Mouse (Mus musculus): ENCODE measurements around the gene Fam107b. TPM values are rescaled to one million over a fixed set of nuclear protein-coding genes. Genes with fewer than 3 reads are reported as not detected.
A peak's percentile ranks its signal among the peaks of the same experiment; 100 is the strongest.
"Not testable (repeated sequence)": the region's sequence is repeated elsewhere in the genome, so short reads cannot be mapped to it uniquely, and the experiment has no call there.

Gene Fam107b
- polyA plus RNA-seq, 1 experiment from 2014 or later: 26.5 TPM

DNA sequence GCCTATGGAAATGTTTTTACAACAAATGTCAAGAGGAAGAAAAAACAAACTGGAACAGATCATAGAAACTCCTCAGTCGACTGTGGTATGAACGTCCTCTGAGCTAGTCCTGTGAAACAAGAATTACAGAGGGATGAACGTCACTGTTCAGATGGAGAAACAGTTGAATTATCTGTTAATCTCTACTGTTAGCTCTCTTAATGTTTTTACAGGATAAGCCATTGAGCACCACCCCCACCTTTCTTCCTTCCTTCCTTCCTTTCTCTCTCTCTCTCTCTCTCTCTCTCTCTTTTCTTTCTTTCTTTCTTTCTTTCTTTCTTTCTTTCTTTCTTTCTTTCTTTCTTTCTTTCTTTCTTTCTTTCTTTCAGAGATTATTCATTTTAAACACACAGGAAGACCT, 135.0 kb downstream of the Fam107b start:
- H3K27me3 ChIP-seq (ENCODE audit: control insufficient read depth, insufficient read depth, low read length); H3K4me1 ChIP-seq (ENCODE audit: control insufficient read depth in 2 of 2, insufficient read depth in 2 of 2, low read length in 2 of 2); H3K9ac ChIP-seq (ENCODE audit: low read length); ATAC-seq (ENCODE audit: insufficient number of reproducible peaks, insufficient read depth, low FRiP score, low read depth); H3K4me3 ChIP-seq (ENCODE audit: control insufficient read depth in 1 of 2, insufficient read depth in 1 of 2, low read depth in 1 of 2, low read length in 2 of 2); H3K36me3 ChIP-seq (ENCODE audit: control insufficient read depth, insufficient read depth, low read length); H3K9me3 ChIP-seq (ENCODE audit: control insufficient read depth, low read length); H3K27ac ChIP-seq (replicated peaks in 1 of 2; ENCODE audit: control insufficient read depth in 1 of 2, insufficient read depth in 1 of 2, low read depth in 2 of 2, low read length in 2 of 2); H3K4me2 ChIP-seq (ENCODE audit: low read length): not testable (repeated sequence)
- 64% methylated on average over 3 of the region's 3 CpGs for WGBS

DNA sequence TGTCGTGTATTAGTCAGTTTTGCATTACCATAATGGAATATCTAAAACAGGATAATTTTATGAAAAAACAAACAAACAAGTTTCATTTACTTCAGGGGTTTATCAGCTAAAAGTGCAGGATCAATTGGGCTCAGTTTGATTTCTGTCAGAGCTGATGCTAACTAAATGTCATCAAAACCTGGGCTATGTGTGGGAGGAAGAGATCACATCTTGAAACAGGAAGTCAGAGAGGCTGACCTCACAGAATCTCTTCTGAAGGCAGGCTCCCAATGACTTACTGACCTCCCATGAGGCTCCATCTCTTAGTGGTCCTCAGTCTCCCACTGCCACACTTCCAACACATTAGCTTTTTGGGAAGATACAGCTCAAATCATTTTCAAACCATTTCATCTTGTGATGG, 136.9 kb downstream of the Fam107b start:
- H3K27ac ChIP-seq (replicated peaks in 1 of 2; ENCODE audit: control insufficient read depth in 1 of 2, insufficient read depth in 1 of 2, low read depth in 2 of 2, low read length in 2 of 2): no peak overlapping the region
- WGBS: 70% methylated on average over 1 of the region's 1 CpGs
- H3K4me2 ChIP-seq (ENCODE audit: low read length): no peak overlapping the region
- no peaks in the 10 kb centered on the region for H3K27me3 ChIP-seq (ENCODE audit: control insufficient read depth, insufficient read depth, low read length)
- H3K9ac ChIP-seq (ENCODE audit: low read length): no peak overlapping the region
- ATAC-seq (ENCODE audit: insufficient number of reproducible peaks, insufficient read depth, low FRiP score, low read depth): no peak
- no peaks in the 10 kb centered on the region; a peak in 1 of 4 replicates for H3K4me1 ChIP-seq (ENCODE audit: control insufficient read depth in 2 of 2, insufficient read depth in 2 of 2, low read length in 2 of 2)
- H3K9me3 ChIP-seq (ENCODE audit: control insufficient read depth, low read length): no peaks in the 10 kb centered on the region
- no peak overlapping the region for H3K4me3 ChIP-seq (ENCODE audit: control insufficient read depth in 1 of 2, insufficient read depth in 1 of 2, low read depth in 1 of 2, low read length in 2 of 2)
- no peaks in the 10 kb centered on the region for H3K36me3 ChIP-seq (ENCODE audit: control insufficient read depth, insufficient read depth, low read length)

DNA sequence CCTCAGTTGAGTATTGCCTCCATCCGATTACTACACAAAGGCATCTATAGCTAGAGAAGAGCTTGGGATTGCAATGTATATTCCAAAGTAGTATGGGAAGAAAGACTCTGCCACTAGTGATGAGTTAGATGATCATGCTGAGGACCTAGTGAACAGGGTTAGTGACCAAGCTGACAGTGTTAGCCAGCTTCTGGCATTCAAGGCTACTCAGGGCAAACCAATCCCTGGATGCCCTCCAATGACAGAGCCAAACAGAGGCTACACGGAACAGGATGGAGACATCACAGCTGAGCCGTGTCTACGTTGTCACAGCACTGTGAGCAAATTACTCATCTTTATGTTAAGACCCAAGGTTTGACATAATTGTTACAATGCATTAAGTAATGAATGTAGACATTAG, 138.3 kb downstream of the Fam107b start:
- Histone ChIP-seq H3K4me3 (ENCODE audit: control insufficient read depth in 1 of 2, insufficient read depth in 1 of 2, low read depth in 1 of 2, low read length in 2 of 2) (no peak overlapping the region), H3K9ac (ENCODE audit: low read length) (no peak overlapping the region), H3K4me1 (ENCODE audit: control insufficient read depth in 2 of 2, insufficient read depth in 2 of 2, low read length in 2 of 2) (no peaks in the 10 kb centered on the region), H3K27me3 (ENCODE audit: control insufficient read depth, insufficient read depth, low read length) (no peaks in the 10 kb centered on the region), H3K27ac (replicated peaks in 1 of 2; ENCODE audit: control insufficient read depth in 1 of 2, insufficient read depth in 1 of 2, low read depth in 2 of 2, low read length in 2 of 2) (no peak overlapping the region), H3K36me3 (ENCODE audit: control insufficient read depth, insufficient read depth, low read length) (no peaks in the 10 kb centered on the region), H3K9me3 (ENCODE audit: control insufficient read depth, low read length) (no peaks in the 10 kb centered on the region), H3K4me2 (ENCODE audit: low read length) (no peak overlapping the region)
- no peak for ATAC-seq (ENCODE audit: insufficient number of reproducible peaks, insufficient read depth, low FRiP score, low read depth)
- WGBS: 87% methylated on average over 4 of the region's 4 CpGs

- 76% methylated on average over 2 of the region's 2 CpGs for WGBS
- H3K4me2 ChIP-seq (ENCODE audit: low read length): no peak overlapping the region
- H3K36me3 ChIP-seq (ENCODE audit: control insufficient read depth, insufficient read depth, low read length): no peaks in the 10 kb centered on the region
These were observed 139.6 kb downstream of the Fam107b start for GRCm38 (mm10) chr2:3709882-3710281.

DNA sequence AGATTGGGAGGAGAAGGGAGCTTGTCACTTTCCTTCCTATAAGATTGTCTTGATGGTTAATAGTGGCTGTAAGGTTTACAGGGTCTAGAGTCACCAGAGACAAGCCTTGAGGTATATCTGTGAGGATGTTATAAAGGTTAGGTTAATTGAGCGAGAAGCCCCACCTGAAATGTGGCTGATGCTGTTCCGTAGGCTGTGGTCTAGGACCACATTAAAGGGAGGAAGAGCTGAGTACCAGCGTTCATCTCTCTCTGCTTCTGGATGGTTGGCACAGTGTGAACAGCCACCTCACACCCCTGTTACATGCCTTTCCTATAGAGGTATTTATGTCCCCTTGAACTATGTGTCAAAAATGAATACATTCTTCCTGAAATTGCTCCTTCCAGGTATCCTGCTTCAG, 140.2 kb downstream of the Fam107b start:
- ATAC-seq (ENCODE audit: insufficient number of reproducible peaks, insufficient read depth, low FRiP score, low read depth): no peak
- Histone ChIP-seq H3K9me3 (ENCODE audit: control insufficient read depth, low read length) (no peaks in the 10 kb centered on the region), H3K9ac (ENCODE audit: low read length) (no peak overlapping the region)

More at GRCm38 (mm10) chr2:3709882-3710281, 139.6 kb downstream of the Fam107b start:
- H3K4me3 ChIP-seq (ENCODE audit: control insufficient read depth in 1 of 2, insufficient read depth in 1 of 2, low read depth in 1 of 2, low read length in 2 of 2): no peak overlapping the region
- no peaks in the 10 kb centered on the region for H3K9me3 ChIP-seq (ENCODE audit: control insufficient read depth, low read length)
- no peaks in the 10 kb centered on the region for H3K27me3 ChIP-seq (ENCODE audit: control insufficient read depth, insufficient read depth, low read length)
- no peak overlapping the region for H3K27ac ChIP-seq (replicated peaks in 1 of 2; ENCODE audit: control insufficient read depth in 1 of 2, insufficient read depth in 1 of 2, low read depth in 2 of 2, low read length in 2 of 2)
- ATAC-seq (ENCODE audit: insufficient number of reproducible peaks, insufficient read depth, low FRiP score, low read depth): no peak
- H3K4me1 ChIP-seq (ENCODE audit: control insufficient read depth in 2 of 2, insufficient read depth in 2 of 2, low read length in 2 of 2): peaks cover 4 to 5% of the 10 kb centered on the region in 2 experiments; a peak in 3 of 4 replicates
- H3K9ac ChIP-seq (ENCODE audit: low read length): no peak overlapping the region

GRCm38 (mm10) chr2:3712369-3713042, 142.2 kb downstream of the Fam107b start:
- no peaks in the 10 kb centered on the region for H3K9me3 ChIP-seq (ENCODE audit: control insufficient read depth, low read length)
- H3K36me3 ChIP-seq (ENCODE audit: control insufficient read depth, insufficient read depth, low read length): no peaks in the 10 kb centered on the region
- H3K9ac ChIP-seq (ENCODE audit: low read length): no peak overlapping the region
- peak overlapping the region; percentile 91 for H3K4me2 ChIP-seq (ENCODE audit: low read length)
- no peak for ATAC-seq (ENCODE audit: insufficient number of reproducible peaks, insufficient read depth, low FRiP score, low read depth)
- H3K4me1 ChIP-seq (ENCODE audit: control insufficient read depth in 2 of 2, insufficient read depth in 2 of 2, low read length in 2 of 2): peaks cover 7 to 19% of the 10 kb centered on the region in 2 experiments; a peak in 3 of 4 replicates
- 49% methylated on average over 3 of the region's 3 CpGs for WGBS
- no peak overlapping the region for H3K27ac ChIP-seq (replicated peaks in 1 of 2; ENCODE audit: control insufficient read depth in 1 of 2, insufficient read depth in 1 of 2, low read depth in 2 of 2, low read length in 2 of 2)
- no peak overlapping the region for H3K4me3 ChIP-seq (ENCODE audit: control insufficient read depth in 1 of 2, insufficient read depth in 1 of 2, low read depth in 1 of 2, low read length in 2 of 2)
- no peaks in the 10 kb centered on the region for H3K27me3 ChIP-seq (ENCODE audit: control insufficient read depth, insufficient read depth, low read length)

More for the DNA sequence above, 140.2 kb downstream of the Fam107b start:
- H3K27me3 ChIP-seq (ENCODE audit: control insufficient read depth, insufficient read depth, low read length): no peaks in the 10 kb centered on the region
- H3K4me3 ChIP-seq (ENCODE audit: control insufficient read depth in 1 of 2, insufficient read depth in 1 of 2, low read depth in 1 of 2, low read length in 2 of 2): no peak overlapping the region
- no peaks in the 10 kb centered on the region for H3K36me3 ChIP-seq (ENCODE audit: control insufficient read depth, insufficient read depth, low read length)
- 88% methylated on average over 3 of the region's 3 CpGs for WGBS
- H3K27ac ChIP-seq (replicated peaks in 1 of 2; ENCODE audit: control insufficient read depth in 1 of 2, insufficient read depth in 1 of 2, low read depth in 2 of 2, low read length in 2 of 2): no peak overlapping the region
- H3K4me1 ChIP-seq (ENCODE audit: control insufficient read depth in 2 of 2, insufficient read depth in 2 of 2, low read length in 2 of 2): peaks cover 4 to 6% of the 10 kb centered on the region in 2 experiments; a peak in 3 of 4 replicates
- no peak overlapping the region for H3K4me2 ChIP-seq (ENCODE audit: low read length)

DNA sequence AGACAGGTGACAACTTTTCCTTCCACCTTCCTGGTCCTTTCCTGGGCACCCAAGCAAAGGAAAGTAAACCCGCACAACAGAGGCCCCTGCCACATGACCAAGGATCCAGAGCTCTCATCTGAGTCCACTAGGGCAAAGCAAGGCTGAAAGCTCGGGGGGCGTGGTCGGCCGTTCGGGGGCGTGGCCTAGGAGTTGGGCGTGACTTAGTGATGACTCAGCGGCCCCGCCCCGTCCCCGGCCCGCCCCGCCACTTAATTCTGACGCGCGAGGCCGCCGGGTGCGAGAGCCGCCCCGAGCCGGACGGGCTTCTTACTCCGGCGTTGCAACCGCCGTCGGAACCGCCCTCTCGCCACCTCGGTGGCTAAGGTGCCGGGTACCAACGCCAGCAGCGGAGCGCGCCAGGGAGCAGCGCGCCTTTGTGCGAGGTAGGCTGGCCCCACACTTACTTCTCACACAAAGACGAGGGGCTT, 143.0 kb downstream of the Fam107b start:
- peak overlapping the region; percentile 96 for H3K9ac ChIP-seq (ENCODE audit: low read length)
- peak overlapping the region; percentile 91 for H3K4me2 ChIP-seq (ENCODE audit: low read length)
- WGBS: under 1% methylated on average over 41 of the region's 41 CpGs

More for the DNA sequence above, 143.0 kb downstream of the Fam107b start:
- H3K9me3 ChIP-seq (ENCODE audit: control insufficient read depth, low read length): no peaks in the 10 kb centered on the region
- H3K4me1 ChIP-seq (ENCODE audit: control insufficient read depth in 2 of 2, insufficient read depth in 2 of 2, low read length in 2 of 2): peaks cover 7 to 26% of the 10 kb centered on the region in 2 experiments; a peak in 3 of 4 replicates
- no peaks in the 10 kb centered on the region for H3K36me3 ChIP-seq (ENCODE audit: control insufficient read depth, insufficient read depth, low read length)
- ATAC-seq (ENCODE audit: insufficient number of reproducible peaks, insufficient read depth, low FRiP score, low read depth): peak; percentile 93
- H3K4me3 ChIP-seq (ENCODE audit: control insufficient read depth in 1 of 2, insufficient read depth in 1 of 2, low read depth in 1 of 2, low read length in 2 of 2): peak overlapping the region; percentile 94 to 98
- H3K27ac ChIP-seq (replicated peaks in 1 of 2; ENCODE audit: control insufficient read depth in 1 of 2, insufficient read depth in 1 of 2, low read depth in 2 of 2, low read length in 2 of 2): peak overlapping the region; percentile 63 to 79
- H3K27me3 ChIP-seq (ENCODE audit: control insufficient read depth, insufficient read depth, low read length): no peaks in the 10 kb centered on the region

Data from heart, embryonic 14.5 days (tissue).